Mouse (Mus musculus): ENCODE measurements at regions not wholly inside any gene's neighbourhood (a gene's known extent, or its start where the extent isn't known, plus 50 kb on each side); places are given as distances from the start of the nearest gene placed in this dataset.
A peak's percentile ranks its signal among the peaks of the same experiment; 100 is the strongest.

DNA sequence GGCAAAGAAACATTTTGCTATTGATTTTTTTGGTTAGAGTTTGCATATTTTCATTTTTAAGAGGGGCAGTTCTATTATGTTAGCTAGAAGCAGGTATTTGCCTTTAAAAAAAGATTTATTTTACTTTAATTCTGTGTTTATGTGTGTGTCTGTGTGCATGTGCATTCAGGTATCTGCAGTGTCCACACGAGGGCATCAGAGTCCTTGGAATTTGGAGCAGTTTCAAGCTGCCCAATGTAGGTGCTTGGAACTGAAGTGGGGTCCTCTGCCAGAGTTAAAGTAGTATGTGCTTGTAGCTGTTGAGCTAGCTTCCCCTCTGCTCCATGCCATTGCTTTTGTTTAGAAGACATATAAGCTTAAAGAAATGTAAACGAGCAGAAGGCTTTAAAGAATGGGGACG lies 89.1 kb downstream of the 9330182O14Rik start:
- no peaks in the 10 kb centered on the region for H3K27me3 ChIP-seq (replicated peaks; ENCODE audit: control insufficient read depth, insufficient read depth, low read length)
- H3K9me3 ChIP-seq (ENCODE audit: control insufficient read depth, low read length): no peaks in the 10 kb centered on the region
- no peak overlapping the region for H3K4me3 ChIP-seq (ENCODE audit: low read depth, low read length)
- H3K9ac ChIP-seq (ENCODE audit: low read length): no peak overlapping the region
- no peak overlapping the region for H3K4me2 ChIP-seq (ENCODE audit: low read length)
- DNase-seq (ENCODE audit: low spot score) (no peak), ATAC-seq (replicated peaks; ENCODE audit: low FRiP score, low TSS enrichment, low read depth) (no peak)
- no peaks in the 10 kb centered on the region for H3K36me3 ChIP-seq (ENCODE audit: control insufficient read depth, insufficient read depth, low read length)
- 86% methylated on average over 3 of the region's 3 CpGs for WGBS
- no peak overlapping the region for H3K27ac ChIP-seq (ENCODE audit: low read depth)
- H3K4me1 ChIP-seq (replicated peaks; ENCODE audit: control insufficient read depth, insufficient read depth, low read length): no peaks in the 10 kb centered on the region

DNA sequence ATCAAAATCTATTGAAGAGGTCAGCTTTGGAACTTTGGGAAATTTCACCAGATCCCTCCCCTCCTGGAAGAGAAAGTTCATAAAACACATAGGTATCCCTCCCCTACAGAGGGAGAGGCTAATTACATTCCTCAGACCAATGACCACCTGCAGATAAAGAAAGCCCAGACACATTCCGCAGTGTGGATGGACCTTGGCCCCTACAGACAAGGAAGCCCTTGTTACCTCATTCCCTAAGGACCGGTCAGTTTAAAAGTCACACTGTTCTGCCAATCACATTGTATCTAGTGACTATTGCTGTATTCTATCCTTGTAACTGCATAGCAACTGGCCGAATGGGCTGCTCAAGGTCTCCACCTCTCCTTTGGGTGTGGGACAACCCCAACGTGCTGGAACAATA lies 107.6 kb downstream of the 9330182O14Rik start:
- Histone ChIP-seq H3K27me3 (replicated peaks; ENCODE audit: control insufficient read depth, insufficient read depth, low read length) (no peaks in the 10 kb centered on the region), H3K4me3 (ENCODE audit: low read depth, low read length) (no peak overlapping the region), H3K36me3 (ENCODE audit: control insufficient read depth, insufficient read depth, low read length) (no peaks in the 10 kb centered on the region), H3K4me1 (replicated peaks; ENCODE audit: control insufficient read depth, insufficient read depth, low read length) (no peaks in the 10 kb centered on the region), H3K27ac (ENCODE audit: low read depth) (no peak overlapping the region), H3K9me3 (ENCODE audit: control insufficient read depth, low read length) (no peaks in the 10 kb centered on the region), H3K9ac (ENCODE audit: low read length) (no peak overlapping the region), H3K4me2 (ENCODE audit: low read length) (no peak overlapping the region)
- ATAC-seq (replicated peaks; ENCODE audit: low FRiP score, low TSS enrichment, low read depth) (0 out of 2 replicates have a peak, but pooled peaks have one; percentile 23), DNase-seq (ENCODE audit: low spot score) (no peak)
- WGBS: 74% methylated on average over 4 of the region's 4 CpGs

DNA sequence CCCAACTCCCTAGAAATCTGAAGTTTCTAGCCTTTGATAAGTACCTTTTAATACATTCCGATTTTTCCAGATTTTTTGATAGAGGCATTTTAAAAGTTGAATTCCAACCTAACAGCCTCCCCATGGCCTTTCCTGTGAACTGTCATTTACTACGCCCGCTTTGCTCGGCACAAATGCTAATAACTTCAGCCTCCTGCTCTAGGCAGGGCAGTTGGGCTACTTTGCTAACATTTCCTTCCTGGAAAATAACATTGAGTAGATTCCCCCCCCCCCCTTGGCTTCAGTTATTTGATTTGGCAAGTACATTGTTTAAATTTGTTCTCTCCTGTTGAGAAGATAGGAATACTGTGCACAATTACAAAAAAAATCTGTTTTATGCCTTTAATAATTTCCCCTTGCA lies 114.8 kb downstream of the 9330182O14Rik start:
- no peak for DNase-seq (ENCODE audit: low spot score)
- Histone ChIP-seq H3K4me3 (ENCODE audit: low read depth, low read length) (no peak overlapping the region), H3K9me3 (ENCODE audit: control insufficient read depth, low read length) (no peaks in the 10 kb centered on the region), H3K27me3 (replicated peaks; ENCODE audit: control insufficient read depth, insufficient read depth, low read length) (no peaks in the 10 kb centered on the region), H3K9ac (ENCODE audit: low read length) (no peak overlapping the region), H3K27ac (ENCODE audit: low read depth) (no peak overlapping the region), H3K4me1 (replicated peaks; ENCODE audit: control insufficient read depth, insufficient read depth, low read length) (no peaks in the 10 kb centered on the region), H3K36me3 (ENCODE audit: control insufficient read depth, insufficient read depth, low read length) (no peaks in the 10 kb centered on the region), H3K4me2 (ENCODE audit: low read length) (no peak overlapping the region)
- no peak for ATAC-seq (replicated peaks; ENCODE audit: low FRiP score, low TSS enrichment, low read depth)
- WGBS: 69% methylated on average over 4 of the region's 4 CpGs

DNA sequence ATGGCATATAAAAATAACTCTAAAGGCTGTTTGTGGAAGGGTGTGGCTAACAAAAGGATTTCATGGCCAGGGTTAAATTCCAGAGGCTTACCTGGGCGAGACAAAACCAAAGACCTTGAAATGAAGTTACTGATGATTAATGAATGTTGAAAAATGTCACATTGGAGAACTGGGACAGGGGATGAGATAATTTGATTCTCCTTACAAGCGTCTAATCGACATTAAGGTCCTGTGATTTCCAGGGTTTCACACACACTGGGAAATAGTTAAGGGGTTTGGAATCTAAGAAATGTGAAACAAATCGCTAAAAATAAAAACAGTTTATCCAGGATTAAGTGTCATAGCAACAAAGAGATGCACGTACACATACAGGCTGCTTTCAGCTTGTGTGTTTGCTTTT lies 125.3 kb downstream of the 9330182O14Rik start:
- ATAC-seq (replicated peaks; ENCODE audit: low FRiP score, low TSS enrichment, low read depth) (no peak), DNase-seq (ENCODE audit: low spot score) (no peak)
- 62% methylated on average over 5 of the region's 5 CpGs for WGBS
- no peak overlapping the region for H3K4me3 ChIP-seq (ENCODE audit: low read depth, low read length)
- H3K27me3 ChIP-seq (replicated peaks; ENCODE audit: control insufficient read depth, insufficient read depth, low read length): no peaks in the 10 kb centered on the region
- no peaks in the 10 kb centered on the region for H3K4me1 ChIP-seq (replicated peaks; ENCODE audit: control insufficient read depth, insufficient read depth, low read length)
- no peak overlapping the region for H3K27ac ChIP-seq (ENCODE audit: low read depth)
- H3K4me2 ChIP-seq (ENCODE audit: low read length): no peak overlapping the region
- H3K36me3 ChIP-seq (ENCODE audit: control insufficient read depth, insufficient read depth, low read length): no peaks in the 10 kb centered on the region
- H3K9ac ChIP-seq (ENCODE audit: low read length): no peak overlapping the region
- no peaks in the 10 kb centered on the region for H3K9me3 ChIP-seq (ENCODE audit: control insufficient read depth, low read length)

DNA sequence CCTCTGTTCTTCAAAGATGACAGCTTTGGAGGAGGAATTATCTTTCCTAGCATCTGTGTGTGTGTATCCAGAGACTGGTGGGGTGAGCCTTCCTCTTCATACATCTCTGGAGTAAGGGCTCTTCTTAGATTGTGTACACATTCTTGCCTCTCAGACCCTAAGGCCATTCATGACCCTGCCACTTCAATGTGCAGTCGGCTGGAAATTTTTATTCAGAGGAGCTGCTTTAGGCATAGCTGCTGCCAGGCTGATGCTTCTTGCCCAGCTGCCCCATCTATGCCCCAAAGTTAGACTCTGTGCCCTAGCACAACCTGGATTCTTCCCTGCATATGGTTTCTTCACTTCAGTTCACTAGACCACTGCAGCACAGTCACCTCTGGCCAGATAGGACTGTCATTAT lies 144.9 kb downstream of the 9330182O14Rik start:
- H3K4me3 ChIP-seq (ENCODE audit: low read depth, low read length): no peak overlapping the region
- ATAC-seq (replicated peaks; ENCODE audit: low FRiP score, low TSS enrichment, low read depth) (no peak), DNase-seq (ENCODE audit: low spot score) (no peak)
- H3K27ac ChIP-seq (ENCODE audit: low read depth): no peak overlapping the region
- WGBS: 66% methylated on average over 1 of the region's 1 CpGs
- H3K9me3 ChIP-seq (ENCODE audit: control insufficient read depth, low read length): no peaks in the 10 kb centered on the region
- no peaks in the 10 kb centered on the region for H3K36me3 ChIP-seq (ENCODE audit: control insufficient read depth, insufficient read depth, low read length)
- H3K4me2 ChIP-seq (ENCODE audit: low read length): no peak overlapping the region
- no peaks in the 10 kb centered on the region for H3K27me3 ChIP-seq (replicated peaks; ENCODE audit: control insufficient read depth, insufficient read depth, low read length)
- no peak overlapping the region for H3K9ac ChIP-seq (ENCODE audit: low read length)
- no peaks in the 10 kb centered on the region for H3K4me1 ChIP-seq (replicated peaks; ENCODE audit: control insufficient read depth, insufficient read depth, low read length)

DNA sequence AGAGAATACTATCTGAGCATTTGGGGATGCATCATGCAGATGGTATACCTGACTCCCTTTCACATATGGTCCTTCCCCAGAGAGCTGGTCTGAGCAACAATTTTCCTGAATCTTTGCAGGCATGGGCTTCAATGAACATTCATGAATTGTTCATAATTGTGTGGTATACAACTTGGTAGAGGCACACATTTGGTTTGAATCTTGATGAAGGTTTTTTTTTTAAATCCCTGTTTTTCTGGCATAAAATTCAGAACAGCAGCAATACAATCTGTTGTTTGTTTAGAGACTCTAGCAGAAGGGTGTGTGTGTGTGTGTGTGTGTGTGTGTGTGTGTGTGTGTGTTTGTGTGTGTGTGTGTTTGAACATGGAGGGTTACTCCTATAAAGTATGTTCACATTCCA lies 146.4 kb downstream of the 9330182O14Rik start:
- Histone ChIP-seq H3K4me3 (ENCODE audit: low read depth, low read length) (no peak overlapping the region), H3K9me3 (ENCODE audit: control insufficient read depth, low read length) (no peaks in the 10 kb centered on the region), H3K9ac (ENCODE audit: low read length) (no peak overlapping the region), H3K4me1 (replicated peaks; ENCODE audit: control insufficient read depth, insufficient read depth, low read length) (no peaks in the 10 kb centered on the region), H3K4me2 (ENCODE audit: low read length) (no peak overlapping the region), H3K36me3 (ENCODE audit: control insufficient read depth, insufficient read depth, low read length) (no peaks in the 10 kb centered on the region), H3K27me3 (replicated peaks; ENCODE audit: control insufficient read depth, insufficient read depth, low read length) (no peaks in the 10 kb centered on the region), H3K27ac (ENCODE audit: low read depth) (no peak overlapping the region)
- ATAC-seq (replicated peaks; ENCODE audit: low FRiP score, low TSS enrichment, low read depth): no peak
- no peak for DNase-seq (ENCODE audit: low spot score)

DNA sequence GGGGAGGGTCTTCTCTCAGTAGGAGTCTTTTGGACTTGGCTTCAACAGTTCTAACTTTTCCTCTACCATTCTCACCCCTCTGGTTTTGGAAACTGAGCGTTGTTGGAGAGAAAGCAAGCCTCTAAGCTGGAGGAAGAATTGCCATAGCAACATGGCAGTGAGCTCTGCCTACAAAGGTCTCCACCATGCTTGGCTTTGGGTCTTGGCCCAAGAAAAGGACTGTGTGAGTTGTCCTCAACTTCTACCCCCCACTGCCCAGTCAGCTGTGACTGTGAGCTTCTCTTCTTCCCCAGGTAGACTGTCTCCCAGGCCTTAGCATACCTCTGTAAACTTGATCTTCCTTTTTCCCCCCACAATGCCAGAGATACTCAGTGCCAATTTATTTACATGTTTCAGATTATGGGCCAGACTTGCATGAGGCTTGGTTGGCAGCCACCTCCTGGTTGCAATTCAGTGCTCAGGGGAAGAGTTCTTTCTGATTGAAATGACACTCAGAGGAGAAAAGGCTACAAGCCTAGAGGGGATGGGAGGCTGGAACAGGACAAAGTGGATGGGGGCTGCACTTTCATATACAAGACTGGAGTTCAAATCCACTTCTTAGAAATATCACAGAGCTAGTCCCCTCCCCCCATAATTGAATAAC lies 147.0 kb downstream of the 9330182O14Rik start:
- Histone ChIP-seq H3K27me3 (replicated peaks; ENCODE audit: control insufficient read depth, insufficient read depth, low read length) (no peaks in the 10 kb centered on the region), H3K36me3 (ENCODE audit: control insufficient read depth, insufficient read depth, low read length) (no peaks in the 10 kb centered on the region), H3K9me3 (ENCODE audit: control insufficient read depth, low read length) (no peaks in the 10 kb centered on the region), H3K27ac (ENCODE audit: low read depth) (no peak overlapping the region), H3K4me2 (ENCODE audit: low read length) (no peak overlapping the region), H3K4me1 (replicated peaks; ENCODE audit: control insufficient read depth, insufficient read depth, low read length) (no peaks in the 10 kb centered on the region), H3K9ac (ENCODE audit: low read length) (no peak overlapping the region), H3K4me3 (ENCODE audit: low read depth, low read length) (no peak overlapping the region)
- DNase-seq (ENCODE audit: low spot score) (no peak), ATAC-seq (replicated peaks; ENCODE audit: low FRiP score, low TSS enrichment, low read depth) (no peak)
- 72% methylated on average over 1 of the region's 1 CpGs for WGBS

DNA sequence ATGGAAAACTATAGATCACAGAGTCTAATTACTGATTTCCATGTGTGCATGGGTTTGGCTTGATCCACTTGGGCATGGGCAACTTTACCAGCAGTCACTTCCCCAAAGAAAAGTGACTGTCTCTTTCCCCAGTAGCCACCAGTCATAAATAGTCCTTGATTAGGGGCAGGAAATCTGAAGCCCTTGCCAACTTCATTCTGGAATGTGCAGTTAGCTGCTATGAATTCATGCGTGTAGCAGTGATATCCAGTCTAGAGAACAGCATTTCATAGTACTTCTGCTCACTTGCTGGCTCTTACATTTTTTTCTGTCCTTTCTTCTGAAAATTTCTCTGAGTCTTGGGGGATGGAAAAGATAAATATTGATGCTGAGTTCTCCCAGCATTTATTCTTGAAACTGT lies 157.4 kb downstream of the 9330182O14Rik start:
- Histone ChIP-seq H3K4me2 (ENCODE audit: low read length) (no peak overlapping the region), H3K36me3 (ENCODE audit: control insufficient read depth, insufficient read depth, low read length) (no peaks in the 10 kb centered on the region), H3K9ac (ENCODE audit: low read length) (no peak overlapping the region), H3K9me3 (ENCODE audit: control insufficient read depth, low read length) (no peaks in the 10 kb centered on the region), H3K27ac (ENCODE audit: low read depth) (no peak overlapping the region), H3K4me3 (ENCODE audit: low read depth, low read length) (no peak overlapping the region), H3K27me3 (replicated peaks; ENCODE audit: control insufficient read depth, insufficient read depth, low read length) (no peaks in the 10 kb centered on the region), H3K4me1 (replicated peaks; ENCODE audit: control insufficient read depth, insufficient read depth, low read length) (no peaks in the 10 kb centered on the region)
- ATAC-seq (replicated peaks; ENCODE audit: low FRiP score, low TSS enrichment, low read depth): no peak
- DNase-seq (ENCODE audit: low spot score): no peak
- 83% methylated on average over 1 of the region's 1 CpGs for WGBS

DNA sequence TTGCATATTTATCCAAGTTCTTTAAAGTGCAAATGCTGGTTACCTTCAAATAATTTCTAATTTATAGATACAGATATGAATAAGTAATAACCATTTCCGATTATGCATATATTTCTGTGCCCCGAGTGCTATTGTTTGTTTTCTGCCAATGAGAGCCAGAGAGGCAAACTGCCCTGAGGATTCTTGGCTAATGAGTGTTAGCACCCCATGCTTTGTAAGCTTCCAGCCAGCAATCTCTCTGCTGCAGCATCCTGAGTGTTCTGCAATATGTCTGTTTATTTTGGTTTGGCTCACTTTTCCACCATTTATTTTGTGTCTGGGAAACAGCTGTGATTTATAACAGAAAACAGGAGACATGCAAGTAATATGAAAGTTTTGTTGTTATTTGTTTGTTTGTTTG lies 178.1 kb downstream of the 9330182O14Rik start:
- Histone ChIP-seq H3K36me3 (ENCODE audit: control insufficient read depth, insufficient read depth, low read length) (no peaks in the 10 kb centered on the region), H3K4me3 (ENCODE audit: low read depth, low read length) (no peak overlapping the region), H3K9ac (ENCODE audit: low read length) (no peak overlapping the region), H3K9me3 (ENCODE audit: control insufficient read depth, low read length) (no peaks in the 10 kb centered on the region), H3K27ac (ENCODE audit: low read depth) (no peak overlapping the region), H3K4me2 (ENCODE audit: low read length) (no peak overlapping the region), H3K4me1 (replicated peaks; ENCODE audit: control insufficient read depth, insufficient read depth, low read length) (no peaks in the 10 kb centered on the region), H3K27me3 (replicated peaks; ENCODE audit: control insufficient read depth, insufficient read depth, low read length) (no peaks in the 10 kb centered on the region)
- no peak for ATAC-seq (replicated peaks; ENCODE audit: low FRiP score, low TSS enrichment, low read depth)
- 77% methylated on average over 2 of the region's 2 CpGs for WGBS
- DNase-seq (ENCODE audit: low spot score): no peak

All from intestine, embryonic 14.5 days (tissue).